Mouse (Mus musculus) bone marrow, adult 2 months (tissue): ENCODE measurements around the gene Lrrc15.

Experiments used
- CTCF ChIP-seq: fragments of 200-500 bp; IDR thresholded peaks from 2 replicates; pipeline ENCODE4 v1.5.1; 2011; ENCODE audit warnings: low read length, control low read depth; ENCODE audit not compliant: control insufficient read depth, insufficient read depth
- POLR2A ChIP-seq: fragments of 200-500 bp; IDR thresholded peaks from 2 replicates; pipeline ENCODE4 v1.6.1; 2011; ENCODE audit warnings: low read depth, mild to moderate bottlenecking, control low read depth, low read length, borderline replicate concordance; ENCODE audit not compliant: control insufficient read depth

DNA sequence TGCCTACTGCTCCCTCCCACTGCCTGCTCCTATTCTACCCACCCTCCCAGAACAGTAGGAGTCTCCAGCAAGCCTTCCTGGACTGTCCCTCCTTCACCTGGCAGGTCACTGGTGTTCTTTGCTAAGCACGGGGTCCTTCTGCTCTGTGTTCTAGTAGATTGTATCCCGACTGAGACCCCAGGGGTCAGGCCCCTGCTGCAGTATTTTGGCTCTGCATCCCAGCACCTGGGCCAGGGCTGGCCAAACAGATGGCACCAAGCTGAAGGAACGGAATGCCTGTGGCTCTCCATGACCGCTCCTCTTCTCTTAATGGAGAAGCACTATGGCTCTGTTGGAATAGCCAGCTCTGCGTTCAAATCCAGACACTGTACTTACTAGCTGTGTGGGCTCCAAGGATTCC, 16.5 kb downstream of the Lrrc15 start:
- TF ChIP-seq CTCF (no peak), POLR2A (no peak)
